Mouse (Mus musculus): ENCODE data around the gene Fer1l4. TPM values are rescaled to one million over a fixed set of nuclear protein-coding genes. Genes with fewer than 3 reads are reported as not detected.

The Fer1l4 gene
- polyA plus RNA-seq, 1 experiment from 2014 or later = 0.37 TPM

- no peak overlapping the region for H3K27ac ChIP-seq (ENCODE audit: low read length)
- H3K4me3 ChIP-seq (ENCODE audit: low read length) = no peak overlapping the region
- H3K4me1 ChIP-seq (ENCODE audit: insufficient read depth, low read length) = no peaks in the 10 kb centered on the region
- H3K9me3 ChIP-seq (ENCODE audit: low read length) = no peaks in the 10 kb centered on the region
- H3K4me2 ChIP-seq (replicated peaks; ENCODE audit: low read depth, low read length) = no peak overlapping the region
- H3K27me3 ChIP-seq (ENCODE audit: insufficient read depth, low read length) = no peaks in the 10 kb centered on the region
- ATAC-seq (ENCODE audit: low FRiP score, low TSS enrichment) = no peak
- WGBS = 86% methylated on average over 8 of the region's 8 CpGs
- H3K36me3 ChIP-seq (ENCODE audit: insufficient read depth, low read length) = peaks cover 35% of the 10 kb centered on the region
- no peak overlapping the region for H3K9ac ChIP-seq (replicated peaks; ENCODE audit: low read length)
Observed at GRCm38 (mm10) chr2:156021219-156021618, 31.5 kb downstream of the Fer1l4 start.

GRCm38 (mm10) chr2:156018106-156018505 is 34.6 kb downstream of the Fer1l4 start:
- H3K9me3 ChIP-seq (ENCODE audit: low read length) = no peaks in the 10 kb centered on the region
- no peak overlapping the region for H3K4me3 ChIP-seq (ENCODE audit: low read length)
- no peak for ATAC-seq (ENCODE audit: low FRiP score, low TSS enrichment)
- no peaks in the 10 kb centered on the region for H3K27me3 ChIP-seq (ENCODE audit: insufficient read depth, low read length)
- peaks cover 66% of the 10 kb centered on the region for H3K36me3 ChIP-seq (ENCODE audit: insufficient read depth, low read length)
- H3K27ac ChIP-seq (ENCODE audit: low read length) = no peak overlapping the region
- H3K4me1 ChIP-seq (ENCODE audit: insufficient read depth, low read length) = no peaks in the 10 kb centered on the region
- H3K4me2 ChIP-seq (replicated peaks; ENCODE audit: low read depth, low read length) = no peak overlapping the region
- no peak overlapping the region for H3K9ac ChIP-seq (replicated peaks; ENCODE audit: low read length)
- WGBS = 92% methylated on average over 3 of the region's 3 CpGs

DNA sequence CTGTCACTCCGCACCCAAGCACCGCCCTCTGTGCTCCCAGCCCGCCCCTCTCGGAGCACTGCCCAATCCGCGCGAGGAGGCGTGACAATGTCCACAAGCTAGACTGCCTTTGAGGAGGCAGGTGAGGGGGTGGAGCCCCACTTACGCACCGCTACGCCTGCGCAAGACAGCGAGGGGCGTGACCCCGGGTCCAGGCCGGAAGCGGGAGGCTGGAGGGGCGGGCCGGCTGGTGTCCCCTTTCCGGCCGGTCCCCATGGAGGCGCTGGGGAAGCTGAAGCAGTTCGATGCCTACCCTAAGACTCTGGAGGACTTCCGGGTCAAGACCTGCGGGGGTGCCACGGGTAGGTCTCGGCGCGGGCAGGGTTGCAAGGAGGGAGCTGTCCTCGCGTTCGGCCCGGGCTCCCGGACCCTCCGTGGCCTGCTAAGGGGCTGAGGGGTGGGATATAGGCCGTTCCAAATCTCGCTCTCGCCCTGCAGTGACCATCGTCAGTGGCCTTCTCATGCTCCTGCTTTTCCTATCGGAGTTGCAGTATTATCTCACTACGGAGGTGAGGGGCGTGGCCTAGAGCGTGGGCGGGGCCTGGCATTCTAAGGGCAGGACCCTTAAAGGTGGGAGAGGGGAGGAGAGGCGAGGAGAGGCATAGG is 44.7 kb downstream of the Fer1l4 start, which contains the start of the genes 6430550D23Rik and Ergic3:
6430550D23Rik (minus strand) TSS at position 90 of the 645 bp plus-strand sequence.
Ergic3 (plus strand) TSS at position 158 of the 645 bp plus-strand sequence.
- Histone ChIP-seq H3K4me1 (ENCODE audit: insufficient read depth, low read length) (peaks cover 7% of the 10 kb centered on the region), H3K4me2 (replicated peaks; ENCODE audit: low read depth, low read length) (peak within 1 kb of the TSS; percentile 63)

GRCm38 (mm10) chr2:156005393-156005792 is 47.4 kb downstream of the Fer1l4 start:
- Histone ChIP-seq H3K4me1 (ENCODE audit: insufficient read depth, low read length) (peaks cover 7% of the 10 kb centered on the region), H3K27ac (ENCODE audit: low read length) (no peak overlapping the region), H3K9ac (replicated peaks; ENCODE audit: low read length) (no peak overlapping the region), H3K27me3 (ENCODE audit: insufficient read depth, low read length) (no peaks in the 10 kb centered on the region), H3K4me3 (ENCODE audit: low read length) (no peak overlapping the region), H3K4me2 (replicated peaks; ENCODE audit: low read depth, low read length) (no peak overlapping the region), H3K36me3 (ENCODE audit: insufficient read depth, low read length) (peaks cover 5% of the 10 kb centered on the region; the same call in 1 of the 2 replicates), H3K9me3 (ENCODE audit: low read length) (peaks cover 4% of the 10 kb centered on the region; the same call in 1 of the 2 replicates)
- ATAC-seq (ENCODE audit: low FRiP score, low TSS enrichment) = no peak
- WGBS = 92% methylated on average over 4 of the region's 4 CpGs

More for the DNA sequence above, 44.7 kb downstream of the Fer1l4 start, which contains the start of the genes 6430550D23Rik and Ergic3:
- H3K9me3 ChIP-seq (ENCODE audit: low read length) = peaks cover 4% of the 10 kb centered on the region; the same call in 1 of the 2 replicates
- no peaks in the 10 kb centered on the region for H3K27me3 ChIP-seq (ENCODE audit: insufficient read depth, low read length)
- WGBS = under 1% methylated on average over 44 of the region's 45 CpGs
- peak within 1 kb of the TSS; percentile 87 for H3K27ac ChIP-seq (ENCODE audit: low read length)
- H3K36me3 ChIP-seq (ENCODE audit: insufficient read depth, low read length) = peaks cover 25% of the 10 kb centered on the region
- peak; percentile 100 for ATAC-seq (ENCODE audit: low FRiP score, low TSS enrichment)
- peak within 1 kb of the TSS; percentile 89 for H3K4me3 ChIP-seq (ENCODE audit: low read length)
- H3K9ac ChIP-seq (replicated peaks; ENCODE audit: low read length) = peak within 1 kb of the TSS; percentile 85

DNA sequence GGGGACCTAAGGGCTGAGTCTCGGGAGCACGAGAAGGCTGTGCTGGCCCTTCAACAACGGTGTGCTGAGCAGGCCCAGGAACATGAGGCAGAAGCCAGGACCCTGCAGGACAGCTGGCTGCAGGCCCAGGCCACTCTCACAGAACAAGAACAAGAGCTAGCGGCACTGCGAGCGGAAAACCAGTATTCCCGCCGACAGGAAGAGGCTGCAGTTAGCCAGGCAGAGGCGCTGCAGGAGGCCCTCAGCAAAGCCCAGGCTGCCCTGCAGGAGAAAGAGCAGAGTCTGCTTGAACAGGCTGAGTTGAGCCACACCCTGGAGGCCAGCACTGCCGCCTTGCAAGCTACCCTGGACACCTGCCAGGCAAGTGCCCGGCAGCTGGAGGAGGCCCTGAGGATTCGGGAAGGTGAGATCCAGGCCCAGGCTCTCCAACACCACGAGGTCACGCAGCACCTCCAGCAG is 60.9 kb downstream of the Fer1l4 start:
- no peak for ATAC-seq (ENCODE audit: low FRiP score, low TSS enrichment)
- Histone ChIP-seq H3K9ac (replicated peaks; ENCODE audit: low read length) (no peak overlapping the region), H3K4me3 (ENCODE audit: low read length) (no peak overlapping the region), H3K4me1 (ENCODE audit: insufficient read depth, low read length) (no peaks in the 10 kb centered on the region), H3K36me3 (ENCODE audit: insufficient read depth, low read length) (peaks cover 71% of the 10 kb centered on the region), H3K27me3 (ENCODE audit: insufficient read depth, low read length) (no peaks in the 10 kb centered on the region), H3K4me2 (replicated peaks; ENCODE audit: low read depth, low read length) (no peak overlapping the region), H3K9me3 (ENCODE audit: low read length) (no peaks in the 10 kb centered on the region), H3K27ac (ENCODE audit: low read length) (no peak overlapping the region)
- WGBS = 87% methylated on average over 14 of the region's 14 CpGs

GRCm38 (mm10) chr2:155991151-155991550 is 61.6 kb downstream of the Fer1l4 start:
- no peak overlapping the region for H3K4me3 ChIP-seq (ENCODE audit: low read length)
- H3K27me3 ChIP-seq (ENCODE audit: insufficient read depth, low read length) = no peaks in the 10 kb centered on the region
- no peaks in the 10 kb centered on the region for H3K4me1 ChIP-seq (ENCODE audit: insufficient read depth, low read length)
- ATAC-seq (ENCODE audit: low FRiP score, low TSS enrichment) = no peak
- no peak overlapping the region for H3K9ac ChIP-seq (replicated peaks; ENCODE audit: low read length)
- no peak overlapping the region for H3K27ac ChIP-seq (ENCODE audit: low read length)
- H3K4me2 ChIP-seq (replicated peaks; ENCODE audit: low read depth, low read length) = no peak overlapping the region
- 95% methylated on average over 10 of the region's 10 CpGs for WGBS
- no peaks in the 10 kb centered on the region for H3K9me3 ChIP-seq (ENCODE audit: low read length)
- H3K36me3 ChIP-seq (ENCODE audit: insufficient read depth, low read length) = peaks cover 72% of the 10 kb centered on the region

DNA sequence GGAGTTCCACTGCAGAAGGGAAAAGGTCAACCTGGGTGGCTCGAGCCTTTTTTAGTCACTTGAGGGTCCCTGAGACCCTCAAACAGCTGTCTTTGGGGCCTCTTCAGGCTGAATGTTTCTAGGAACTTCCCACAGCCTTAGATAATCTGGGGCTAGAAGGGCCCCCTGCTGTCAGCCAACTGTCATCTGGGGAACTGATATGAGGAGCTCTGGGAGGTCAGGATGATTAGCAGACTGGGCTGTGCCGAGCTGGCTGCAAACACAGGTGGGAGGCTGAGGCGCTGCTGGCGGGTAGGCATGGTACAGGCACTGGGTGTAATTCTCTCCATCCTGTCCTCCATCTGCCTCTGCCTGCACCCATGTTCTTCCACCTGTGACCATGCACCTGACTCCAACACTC is 63.7 kb downstream of the Fer1l4 start:
- Histone ChIP-seq H3K27me3 (ENCODE audit: insufficient read depth, low read length) (no peaks in the 10 kb centered on the region), H3K27ac (ENCODE audit: low read length) (no peak overlapping the region), H3K36me3 (ENCODE audit: insufficient read depth, low read length) (peaks cover 74% of the 10 kb centered on the region), H3K4me2 (replicated peaks; ENCODE audit: low read depth, low read length) (no peak overlapping the region), H3K4me1 (ENCODE audit: insufficient read depth, low read length) (no peaks in the 10 kb centered on the region), H3K9me3 (ENCODE audit: low read length) (no peaks in the 10 kb centered on the region), H3K4me3 (ENCODE audit: low read length) (no peak overlapping the region), H3K9ac (replicated peaks; ENCODE audit: low read length) (no peak overlapping the region)
- WGBS = 71% methylated on average over 4 of the region's 4 CpGs
- ATAC-seq (ENCODE audit: low FRiP score, low TSS enrichment) = no peak

DNA sequence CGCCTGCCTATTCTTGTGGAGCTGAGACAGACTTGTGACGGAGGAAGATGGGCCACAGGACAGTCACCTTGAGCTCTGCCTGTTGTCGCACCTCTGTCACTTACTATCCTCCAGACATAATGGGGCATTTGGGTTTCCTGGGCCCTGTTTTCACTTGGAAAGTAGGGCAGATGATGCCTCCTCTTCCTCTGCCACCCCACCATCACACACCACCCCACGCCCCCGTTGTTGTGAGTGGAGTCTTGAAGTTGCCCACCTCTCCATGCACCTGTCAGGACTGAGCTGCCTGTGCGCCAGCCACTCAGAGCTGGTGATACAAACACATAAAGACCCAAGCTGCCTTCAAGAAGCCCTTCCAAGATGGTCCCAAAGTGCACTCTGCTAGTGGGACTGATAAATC is 65.6 kb downstream of the Fer1l4 start:
- Histone ChIP-seq H3K27me3 (ENCODE audit: insufficient read depth, low read length) (no peaks in the 10 kb centered on the region), H3K9me3 (ENCODE audit: low read length) (no peaks in the 10 kb centered on the region), H3K4me1 (ENCODE audit: insufficient read depth, low read length) (no peaks in the 10 kb centered on the region), H3K27ac (ENCODE audit: low read length) (no peak overlapping the region), H3K36me3 (ENCODE audit: insufficient read depth, low read length) (peaks cover 76% of the 10 kb centered on the region), H3K9ac (replicated peaks; ENCODE audit: low read length) (no peak overlapping the region), H3K4me2 (replicated peaks; ENCODE audit: low read depth, low read length) (no peak overlapping the region), H3K4me3 (ENCODE audit: low read length) (no peak overlapping the region)
- ATAC-seq (ENCODE audit: low FRiP score, low TSS enrichment) = no peak
- 97% methylated on average over 6 of the region's 6 CpGs for WGBS

DNA sequence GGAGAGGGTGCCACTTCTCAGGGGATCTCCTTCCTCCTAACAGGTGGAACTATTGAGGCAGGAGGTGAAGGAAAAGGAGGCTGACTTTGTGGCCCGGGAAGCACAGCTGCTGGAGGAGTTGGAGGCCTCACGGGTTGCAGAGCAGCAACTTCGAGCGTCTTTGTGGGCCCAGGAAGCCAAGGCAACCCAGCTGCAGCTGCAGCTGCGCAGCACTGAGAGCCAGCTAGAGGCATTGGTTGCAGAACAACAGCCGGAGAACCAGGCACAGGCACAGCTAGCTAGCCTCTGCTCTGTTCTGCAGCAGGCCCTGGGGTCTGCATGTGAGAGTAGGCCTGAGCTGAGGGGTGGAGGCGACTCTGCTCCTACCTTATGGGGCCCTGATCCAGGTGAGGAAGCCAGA is 67.0 kb downstream of the Fer1l4 start:
- WGBS = 89% methylated on average over 7 of the region's 7 CpGs
- H3K9me3 ChIP-seq (ENCODE audit: low read length) = no peaks in the 10 kb centered on the region
- H3K27ac ChIP-seq (ENCODE audit: low read length) = no peak overlapping the region
- H3K4me3 ChIP-seq (ENCODE audit: low read length) = no peak overlapping the region
- H3K4me1 ChIP-seq (ENCODE audit: insufficient read depth, low read length) = no peaks in the 10 kb centered on the region
- H3K27me3 ChIP-seq (ENCODE audit: insufficient read depth, low read length) = no peaks in the 10 kb centered on the region
- no peak overlapping the region for H3K4me2 ChIP-seq (replicated peaks; ENCODE audit: low read depth, low read length)
- H3K36me3 ChIP-seq (ENCODE audit: insufficient read depth, low read length) = peaks cover 76% of the 10 kb centered on the region
- no peak overlapping the region for H3K9ac ChIP-seq (replicated peaks; ENCODE audit: low read length)
- ATAC-seq (ENCODE audit: low FRiP score, low TSS enrichment) = no peak

DNA sequence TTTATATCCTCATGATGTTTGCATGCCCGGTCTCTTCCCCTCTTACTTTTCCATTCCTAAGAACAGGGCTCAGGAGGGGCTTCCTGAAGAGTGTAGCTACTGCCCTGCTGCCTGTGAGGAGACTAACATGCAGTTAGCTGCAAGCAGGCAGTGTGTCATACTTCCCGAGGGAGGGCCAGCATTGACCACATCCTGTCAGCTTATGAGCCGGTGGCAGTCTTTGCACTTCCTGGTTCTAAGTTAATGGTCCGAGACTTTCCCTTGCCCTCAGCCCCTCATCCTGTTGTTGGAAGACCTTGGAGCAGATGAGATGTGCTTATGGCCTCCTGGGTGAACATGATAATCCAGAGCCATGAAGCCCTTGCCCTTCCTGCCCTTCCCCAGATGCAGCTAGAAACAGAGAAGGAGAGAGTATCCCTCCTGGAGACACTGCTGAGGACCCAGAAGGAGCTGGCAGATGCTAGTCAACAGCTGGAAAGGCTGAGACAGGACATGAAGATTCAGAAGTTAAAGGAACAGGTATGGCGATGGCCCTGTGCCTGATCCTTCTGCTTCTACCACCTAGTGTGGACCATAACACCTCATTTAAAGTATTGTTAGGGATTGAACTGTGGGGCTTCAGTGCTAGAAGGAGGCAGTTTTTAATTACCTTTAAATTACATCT is 73.3 kb downstream of the Fer1l4 start:
- H3K4me1 ChIP-seq (ENCODE audit: insufficient read depth, low read length) = no peaks in the 10 kb centered on the region
- peak; percentile 67 for ATAC-seq (ENCODE audit: low FRiP score, low TSS enrichment)
- WGBS = 49% methylated on average over 5 of the region's 5 CpGs
- H3K27me3 ChIP-seq (ENCODE audit: insufficient read depth, low read length) = no peaks in the 10 kb centered on the region
- no peaks in the 10 kb centered on the region for H3K9me3 ChIP-seq (ENCODE audit: low read length)
- H3K36me3 ChIP-seq (ENCODE audit: insufficient read depth, low read length) = peaks cover 66% of the 10 kb centered on the region
- H3K27ac ChIP-seq (ENCODE audit: low read length) = peak overlapping the region; percentile 16; the same call in 1 of the 2 replicates
- H3K4me2 ChIP-seq (replicated peaks; ENCODE audit: low read depth, low read length) = no peak overlapping the region
- no peak overlapping the region for H3K9ac ChIP-seq (replicated peaks; ENCODE audit: low read length)
- no peak overlapping the region for H3K4me3 ChIP-seq (ENCODE audit: low read length)

Measured in kidney, embryonic 16.5 days (tissue).